Mouse (Mus musculus): ENCODE data around the gene Suclg2.
"Not testable (repeated sequence)": the region's sequence is repeated elsewhere in the genome, so short reads cannot be mapped to it uniquely, and the experiment has no call there.

Gene Suclg2

GRCm38 (mm10) chr6:95621821-95622220, 96.8 kb downstream of the Suclg2 start:
- peak; percentile 89 for DNase-seq (ENCODE audit: low read depth, low spot score)

DNA sequence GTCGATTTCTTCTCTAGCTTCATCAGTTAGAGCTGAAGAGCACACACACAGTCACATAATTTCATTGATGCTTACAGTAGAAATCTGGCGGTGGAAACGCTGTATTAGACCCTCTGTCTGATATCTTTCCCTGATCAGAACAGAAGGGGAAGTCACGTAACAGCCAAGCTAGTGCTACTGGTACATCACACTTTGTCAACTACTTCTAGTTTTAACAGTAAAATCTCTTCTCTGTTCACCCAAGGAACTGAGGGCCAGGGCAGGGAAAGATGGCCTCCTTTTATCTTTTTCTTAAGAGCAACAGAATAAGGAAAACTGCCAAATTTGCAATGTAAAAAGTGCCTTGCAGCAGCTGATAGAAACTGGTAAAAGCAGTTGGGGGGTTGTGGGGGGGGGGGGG, 97.8 kb downstream of the Suclg2 start:
- DNase-seq (ENCODE audit: low read depth, low spot score), result no peak

DNA sequence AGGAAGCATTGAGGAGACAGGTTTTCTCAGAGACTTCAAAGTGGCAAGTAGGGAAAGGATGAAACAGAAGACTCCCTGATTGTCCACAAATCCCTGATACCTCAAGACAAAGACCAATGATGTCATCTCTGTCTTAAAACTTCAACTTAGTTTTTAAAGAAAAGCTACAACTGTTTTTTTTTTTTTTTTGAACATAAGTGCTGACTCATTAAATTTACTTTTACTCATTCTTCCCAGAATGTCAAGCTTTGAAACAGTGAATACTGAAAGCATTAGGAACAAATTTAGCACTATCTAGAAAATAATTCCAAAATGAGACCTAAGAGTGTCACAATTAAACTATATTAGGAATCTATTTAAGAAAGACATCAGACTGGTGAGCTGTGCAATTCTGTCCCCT, 98.8 kb downstream of the Suclg2 start:
- DNase-seq (ENCODE audit: low read depth, low spot score), result no peak

GRCm38 (mm10) chr6:95618434-95618833, 100.2 kb downstream of the Suclg2 start:
- DNase-seq (ENCODE audit: low read depth, low spot score), result no peak

GRCm38 (mm10) chr6:95613228-95613627, 105.4 kb downstream of the Suclg2 start:
- no peak for DNase-seq (ENCODE audit: low read depth, low spot score)

DNA sequence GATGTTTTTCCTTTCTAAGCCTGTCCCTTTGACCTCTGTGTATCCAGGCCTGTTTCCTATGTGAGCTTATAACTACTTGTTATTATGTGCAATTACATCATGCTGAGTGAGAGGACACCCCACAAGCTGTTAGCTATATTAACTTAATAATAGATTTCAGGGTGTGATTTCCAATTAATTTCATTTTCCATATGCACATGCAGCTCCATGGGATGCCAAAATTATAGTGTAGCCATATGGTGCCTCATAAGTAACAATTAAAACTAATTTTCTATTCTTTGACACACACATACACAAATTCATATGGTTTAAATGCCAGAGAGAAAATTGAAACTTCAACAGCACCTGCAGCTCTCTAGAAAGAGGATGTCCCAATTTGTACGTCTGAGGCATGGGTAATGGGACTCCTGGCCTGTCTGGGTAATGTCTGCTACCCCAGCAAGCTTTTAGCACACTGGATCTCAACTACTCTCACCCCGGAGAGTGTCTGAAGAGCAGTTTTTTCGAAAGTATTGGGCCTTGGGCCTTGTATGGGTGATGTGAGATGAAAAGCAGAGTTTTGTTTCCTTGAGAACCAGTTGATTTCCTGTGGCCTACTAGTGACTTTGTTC, 106.1 kb downstream of the Suclg2 start:
- DNase-seq (ENCODE audit: low read depth, low spot score), result no peak

GRCm38 (mm10) chr6:95611059-95611458, 107.5 kb downstream of the Suclg2 start:
- no peak for DNase-seq (ENCODE audit: low read depth, low spot score)

DNA sequence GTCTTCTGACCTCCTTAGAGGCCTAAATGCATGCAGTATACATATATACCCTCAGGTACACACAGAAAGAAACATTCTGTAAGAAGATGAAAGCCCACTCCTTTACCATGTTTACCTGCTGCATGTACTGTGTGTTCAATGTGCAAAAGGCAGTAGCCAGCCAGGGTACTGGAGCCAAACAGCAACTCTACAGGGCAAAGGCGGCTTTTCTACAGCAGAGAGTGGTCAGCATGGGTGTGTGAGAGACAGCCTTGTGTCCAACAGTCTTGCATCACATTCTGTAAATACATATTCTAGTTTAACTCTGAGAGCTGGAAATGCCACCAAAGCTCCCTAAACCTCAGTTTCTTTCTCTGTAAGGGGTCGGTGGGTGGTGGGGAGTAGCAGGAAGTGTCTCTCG, 110.5 kb downstream of the Suclg2 start:
- DNase-seq (ENCODE audit: low read depth, low spot score), result no peak

DNA sequence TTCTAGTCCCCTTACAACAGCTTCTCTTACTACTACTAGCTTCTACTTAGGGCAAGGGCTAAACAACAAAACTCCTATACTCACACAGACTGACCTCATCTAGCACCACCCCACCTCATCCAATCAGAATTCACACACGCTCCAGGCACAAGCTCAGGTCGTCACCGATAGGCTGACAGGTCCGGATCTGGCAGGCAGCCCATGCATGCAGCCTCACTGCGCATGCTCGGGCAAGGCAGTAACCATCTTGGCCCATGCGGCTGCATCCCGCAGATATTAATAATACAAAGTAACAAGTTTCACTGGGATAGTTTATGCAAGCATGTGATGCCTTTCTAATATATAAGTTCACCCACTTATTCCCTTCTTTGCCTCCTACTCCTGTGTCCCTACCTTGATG, 117.9 kb downstream of the Suclg2 start:
- not testable (repeated sequence) for DNase-seq (ENCODE audit: low read depth, low spot score)

DNA sequence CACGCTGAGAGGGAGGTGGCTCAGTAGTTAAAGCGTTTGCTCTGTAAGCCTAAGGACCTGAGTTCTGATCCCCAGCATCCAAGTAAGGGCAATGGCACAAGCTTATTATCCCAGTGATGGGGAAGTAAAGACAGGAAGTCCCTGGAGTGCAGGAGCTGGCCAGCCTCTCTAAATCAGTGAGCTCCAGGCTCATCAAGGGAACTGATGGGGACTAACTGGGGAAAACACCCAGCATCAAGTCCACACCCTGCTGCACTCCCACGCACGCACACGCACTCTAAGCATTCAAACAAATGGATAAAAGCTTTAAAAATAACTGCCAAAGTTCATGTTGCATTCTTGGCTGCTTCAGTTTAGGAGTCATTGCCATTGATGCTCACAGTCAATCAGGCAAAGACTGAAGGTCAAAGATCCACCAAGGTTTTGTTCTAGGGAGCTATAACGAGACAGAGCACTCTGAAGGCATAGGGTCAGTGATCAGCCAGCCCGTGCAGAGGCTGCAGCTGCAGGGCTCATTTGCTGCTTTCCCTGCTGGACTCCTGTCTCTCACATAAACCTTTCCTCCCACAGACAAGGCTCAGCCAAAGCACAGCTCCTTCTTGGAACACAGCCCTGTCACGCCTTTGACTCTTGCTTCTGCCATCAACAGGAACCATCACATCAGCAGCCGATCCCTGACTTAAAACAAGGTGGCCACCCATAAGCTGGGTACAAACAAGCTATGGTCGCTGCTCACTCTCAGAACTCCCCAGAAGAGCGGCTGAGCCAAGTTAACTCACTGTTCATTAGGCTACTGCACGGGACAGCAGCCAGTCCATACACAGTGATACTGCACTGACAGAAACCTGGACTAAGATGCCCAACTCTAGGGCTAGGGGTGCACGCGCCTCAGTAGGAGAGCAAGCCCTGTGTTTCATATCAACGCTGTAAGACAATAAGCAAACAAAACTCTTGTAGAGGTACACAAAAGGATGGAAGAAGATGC, 121.5 kb downstream of the Suclg2 start:
- DNase-seq (ENCODE audit: low read depth, low spot score), result peak; percentile 32

- no peak for DNase-seq (ENCODE audit: low read depth, low spot score)
These were observed 122.7 kb downstream of the Suclg2 start for GRCm38 (mm10) chr6:95595852-95596251.

- DNase-seq (ENCODE audit: low read depth, low spot score), result no peak
These were observed 124.4 kb downstream of the Suclg2 start for GRCm38 (mm10) chr6:95594239-95594638.

- no peak for DNase-seq (ENCODE audit: low read depth, low spot score)
These were observed 126.2 kb downstream of the Suclg2 start for GRCm38 (mm10) chr6:95592396-95592795.

GRCm38 (mm10) chr6:95590463-95590862, 128.1 kb downstream of the Suclg2 start:
- no peak for DNase-seq (ENCODE audit: low read depth, low spot score)

DNA sequence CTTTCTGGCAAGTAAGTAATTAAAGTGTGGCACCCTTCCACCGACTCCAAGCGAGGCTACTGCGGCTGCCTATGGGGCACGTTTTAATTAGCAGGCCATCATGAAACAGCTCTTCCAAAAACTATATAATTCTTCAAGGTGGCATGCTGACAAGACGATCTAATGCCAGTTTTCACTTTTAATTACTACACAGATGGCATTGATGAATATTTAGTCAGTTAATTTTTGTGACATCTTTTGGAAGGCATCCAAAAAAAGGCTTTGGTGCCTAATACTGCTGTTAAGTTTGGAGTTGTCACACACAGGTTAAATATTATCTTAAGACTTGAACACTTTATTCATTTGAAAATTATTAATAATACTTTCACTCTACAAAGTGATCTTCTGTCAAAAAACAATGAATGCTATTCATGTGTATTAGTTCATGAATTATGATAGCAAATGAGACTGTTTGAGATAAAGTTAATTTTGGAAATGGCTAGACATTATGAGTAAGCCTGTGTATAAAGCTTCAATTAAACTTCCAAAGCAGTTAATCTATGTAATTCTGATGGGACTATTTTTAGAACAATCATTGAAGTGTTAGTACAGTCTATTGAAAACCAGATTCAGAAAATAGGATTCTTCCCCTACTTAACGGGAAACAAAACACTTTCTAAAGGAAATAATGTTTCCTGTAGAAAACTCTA, 131.3 kb downstream of the Suclg2 start:
- no peak for DNase-seq (ENCODE audit: low read depth, low spot score)

GRCm38 (mm10) chr6:95581893-95582292, 136.7 kb downstream of the Suclg2 start:
- DNase-seq (ENCODE audit: low read depth, low spot score), result no peak

DNA sequence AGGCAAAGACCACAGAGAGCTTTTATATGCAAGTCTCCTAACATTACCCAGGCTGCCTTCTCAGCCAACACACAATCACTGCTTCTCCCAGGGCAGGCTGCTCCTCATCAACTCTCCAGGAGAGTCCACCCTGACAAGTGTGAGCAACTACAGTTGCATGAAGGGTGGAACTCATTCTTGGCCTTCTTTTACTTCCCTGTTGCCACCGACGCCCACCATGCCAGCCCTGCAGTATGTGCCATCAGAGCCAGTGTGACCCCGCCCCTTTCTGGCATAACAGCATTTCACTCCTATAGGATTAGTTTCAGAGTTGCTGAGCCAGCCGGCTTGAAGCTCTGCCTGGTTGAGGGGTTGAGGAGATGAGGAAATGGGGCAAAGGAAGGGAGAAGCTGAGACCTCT, 138.8 kb downstream of the Suclg2 start:
- no peak for DNase-seq (ENCODE audit: low read depth, low spot score)

DNA sequence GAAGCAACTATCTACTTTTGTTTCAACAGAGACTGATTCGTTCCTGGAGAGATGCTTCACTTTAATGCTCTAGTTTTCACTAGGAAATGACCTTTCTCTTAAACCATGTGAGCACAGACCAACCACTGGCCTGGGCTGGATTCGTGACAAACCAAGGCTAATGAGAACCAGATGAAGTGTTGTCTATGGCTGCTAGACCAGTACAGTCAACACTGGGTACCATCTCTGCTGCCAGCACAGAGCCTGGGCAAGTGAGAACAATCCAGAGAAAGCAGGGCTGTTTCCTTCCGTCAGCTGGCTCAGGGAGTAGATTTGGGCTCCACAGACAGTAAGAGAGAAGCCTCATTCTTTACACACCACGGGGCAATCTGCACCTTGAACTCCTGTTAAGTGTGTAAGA, 143.1 kb downstream of the Suclg2 start:
- no peak for DNase-seq (ENCODE audit: low read depth, low spot score)

GRCm38 (mm10) chr6:95574867-95575266, 143.7 kb downstream of the Suclg2 start:
- DNase-seq (ENCODE audit: low read depth, low spot score), result no peak

GRCm38 (mm10) chr6:95574389-95574788, 144.2 kb downstream of the Suclg2 start:
- no peak for DNase-seq (ENCODE audit: low read depth, low spot score)

DNA sequence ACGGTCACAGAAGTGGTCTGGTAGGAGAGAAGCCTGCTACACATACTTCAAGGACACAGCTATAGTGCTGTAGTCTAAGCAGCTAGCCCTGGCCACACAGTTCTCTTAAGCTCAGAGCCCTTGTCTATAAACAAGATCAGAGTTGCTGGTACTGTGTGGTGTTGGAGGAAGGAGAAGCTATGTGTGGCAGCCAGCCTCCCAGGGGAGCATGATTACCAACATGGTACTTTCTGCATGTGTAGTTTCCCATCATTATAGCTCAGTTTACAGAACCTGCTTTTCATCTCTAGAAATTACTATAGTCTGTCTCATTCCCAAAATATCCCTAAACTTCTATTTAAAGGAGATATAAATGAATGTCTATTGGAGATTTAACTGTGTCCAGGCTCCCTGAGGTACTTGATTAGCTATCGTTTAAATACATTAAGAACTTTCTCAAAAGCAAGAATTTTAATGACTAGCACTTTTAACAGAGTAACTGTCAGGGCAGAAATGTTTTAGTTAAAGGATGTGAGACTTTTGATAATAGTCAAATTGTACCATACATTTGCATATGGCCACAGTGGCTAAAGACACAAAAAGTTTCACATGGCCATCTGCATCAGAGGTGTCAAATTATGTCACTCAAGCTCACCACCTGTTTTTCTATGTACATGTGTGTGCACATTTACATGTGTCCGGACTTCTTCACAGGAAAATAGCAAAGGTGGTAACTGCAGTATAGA, 145.4 kb downstream of the Suclg2 start:
- no peak for DNase-seq (ENCODE audit: low read depth, low spot score)

GRCm38 (mm10) chr6:95571620-95572019, 147.0 kb downstream of the Suclg2 start:
- no peak for DNase-seq (ENCODE audit: low read depth, low spot score)
